Mouse (Mus musculus) embryonic facial prominence, embryonic 12.5 days (tissue): Measurements from ENCODE around the gene Cyp2j6. TPM values are rescaled to one million over a fixed set of nuclear protein-coding genes. Genes with fewer than 3 reads are reported as not detected.

Experiments used
- ATAC-seq: fragments of 200-750 bp; cut with Nextera tagmentation; 2 replicates; pipeline ENCODE4 v1.8.0; 2017; ENCODE audit not compliant: insufficient number of reproducible peaks, insufficient read depth, low FRiP score, low TSS enrichment
- H3K27ac ChIP-seq: fragments of 300-500 bp; sonication (generic); 2 replicates; pipeline ENCODE4 v1.5.1; 2016; ENCODE audit warnings: mild to moderate bottlenecking
- H3K27me3 ChIP-seq: fragments of 300-500 bp; sonication (generic); 2 replicates; pipeline ENCODE4 v1.6.1; 2016; ENCODE audit warnings: mild to moderate bottlenecking, moderate library complexity
- H3K36me3 ChIP-seq: fragments of 300-500 bp; sonication (generic); 2 replicates; pipeline ENCODE4 v1.6.1; 2016; ENCODE audit warnings: mild to moderate bottlenecking
- H3K4me1 ChIP-seq: fragments of 300-500 bp; sonication (generic); 2 replicates; pipeline ENCODE4 v1.6.1; 2016
- H3K4me2 ChIP-seq: fragments of 300-500 bp; sonication (generic); replicated peaks from 2 replicates; pipeline ENCODE4 v1.6.1; 2016; ENCODE audit warnings: mild to moderate bottlenecking, moderate library complexity
- H3K4me3 ChIP-seq: fragments of 300-500 bp; sonication (generic); 2 replicates; pipeline ENCODE4 v1.5.1; 2016; ENCODE audit warnings: mild to moderate bottlenecking
- H3K9ac ChIP-seq: fragments of 300-500 bp; sonication (generic); 2 replicates; pipeline ENCODE4 v1.6.1; 2016; ENCODE audit warnings: mild to moderate bottlenecking, moderate library complexity
- H3K9me3 ChIP-seq: fragments of 300-500 bp; sonication (generic); 2 replicates; pipeline ENCODE4 v1.6.1; 2016; ENCODE audit warnings: mild to moderate bottlenecking, moderate library complexity
- WGBS: fragments of 180-500 bp; shearing (Covaris S2); methylation state at CpG from one replicate; pipeline ENCODE4 v1.1.7; 2016; 5-methylcytosine and 5-hydroxymethylcytosine counted together
- polyA plus RNA-seq: library from polyadenylated mRNA; unstranded; fragments of >200 nt; fragmentation: Nextera tagmentation; extraction: Ambion mirVana; gene quantifications from 2 replicates; pipeline ENCODE4 v1.2.1, GENCODE M21; 2016

Gene Cyp2j6
- polyA plus RNA-seq, 1 experiment from 2014 or later = 10.7 TPM

GRCm38 (mm10) chr4:96545976-96546375 lies 7.5 kb downstream of the Cyp2j6 start:
- no peaks in the 10 kb centered on the region for H3K9me3 ChIP-seq
- no peak for ATAC-seq
- no peak overlapping the region for H3K27ac ChIP-seq
- H3K27me3 ChIP-seq = no peaks in the 10 kb centered on the region
- 37% methylated on average over 1 of the region's 1 CpGs for WGBS
- no peaks in the 10 kb centered on the region for H3K4me1 ChIP-seq
- H3K9ac ChIP-seq = no peak overlapping the region
- H3K36me3 ChIP-seq = no peaks in the 10 kb centered on the region
- H3K4me3 ChIP-seq = no peak overlapping the region
- H3K4me2 ChIP-seq = no peak overlapping the region

GRCm38 (mm10) chr4:96525772-96526171 lies 27.7 kb downstream of the Cyp2j6 start:
- Histone ChIP-seq H3K4me1 (no peaks in the 10 kb centered on the region), H3K36me3 (peaks cover 4% of the 10 kb centered on the region; the same call in 1 of the 2 replicates), H3K27ac (no peak overlapping the region), H3K4me3 (no peak overlapping the region), H3K4me2 (no peak overlapping the region), H3K27me3 (no peaks in the 10 kb centered on the region), H3K9me3 (no peaks in the 10 kb centered on the region), H3K9ac (no peak overlapping the region)
- no peak for ATAC-seq
- 25% methylated on average over 1 of the region's 1 CpGs for WGBS

GRCm38 (mm10) chr4:96522256-96522655 lies 31.2 kb downstream of the Cyp2j6 start:
- Histone ChIP-seq H3K4me1 (no peaks in the 10 kb centered on the region), H3K9ac (no peak overlapping the region), H3K36me3 (no peaks in the 10 kb centered on the region), H3K9me3 (no peaks in the 10 kb centered on the region), H3K4me2 (no peak overlapping the region), H3K4me3 (no peak overlapping the region), H3K27ac (no peak overlapping the region), H3K27me3 (no peaks in the 10 kb centered on the region)
- 89% methylated on average over 2 of the region's 2 CpGs for WGBS
- ATAC-seq = no peak

- H3K9me3 ChIP-seq = no peaks in the 10 kb centered on the region
- no peaks in the 10 kb centered on the region for H3K36me3 ChIP-seq
- ATAC-seq = no peak
- H3K27ac ChIP-seq = no peak overlapping the region
- H3K27me3 ChIP-seq = no peaks in the 10 kb centered on the region
- no peak overlapping the region for H3K4me2 ChIP-seq
- H3K4me3 ChIP-seq = no peak overlapping the region
- no peaks in the 10 kb centered on the region for H3K4me1 ChIP-seq
- H3K9ac ChIP-seq = no peak overlapping the region
- 91% methylated on average over 3 of the region's 3 CpGs for WGBS
These were observed 43.4 kb downstream of the Cyp2j6 start for GRCm38 (mm10) chr4:96510083-96510482.

GRCm38 (mm10) chr4:96507286-96507685 lies 46.2 kb downstream of the Cyp2j6 start, which contains the start of gene Cyp2j8:
Gene Cyp2j8, minus strand, starts transcription at chr4:96507386.
- no peaks in the 10 kb centered on the region for H3K9me3 ChIP-seq
- no peak within 1 kb of the TSS for H3K27ac ChIP-seq
- H3K27me3 ChIP-seq = no peaks in the 10 kb centered on the region
- H3K9ac ChIP-seq = no peak within 1 kb of the TSS
- 78% methylated on average over 1 of the region's 1 CpGs for WGBS
- H3K4me3 ChIP-seq = no peak within 1 kb of the TSS
- no peak for ATAC-seq
- H3K4me1 ChIP-seq = no peaks in the 10 kb centered on the region
- H3K4me2 ChIP-seq = no peak within 1 kb of the TSS
- H3K36me3 ChIP-seq = no peaks in the 10 kb centered on the region

Other genes with a start within 250 kb of the Cyp2j6 start
- gene Cyp2j11, start 205.0 kb downstream of the Cyp2j6 start, polyA plus RNA-seq = not detected in 2 replicates
- gene Cyp2j8, start 46.3 kb downstream of the Cyp2j6 start, polyA plus RNA-seq = not detected in 2 replicates
- 2.0 TPM in 2 replicates for gene Cyp2j9, start 37.9 kb upstream of the Cyp2j6 start, polyA plus RNA-seq
- gene Cyp2j5, start 110.5 kb upstream of the Cyp2j6 start, polyA plus RNA-seq = not detected in 2 replicates
- gene Gm12695, start 231.5 kb upstream of the Cyp2j6 start, polyA plus RNA-seq = 0.14 TPM in 1 of 2 replicates, not detected in the other